Mouse (Mus musculus): Measurements from ENCODE around the gene Clip1.

DNA sequence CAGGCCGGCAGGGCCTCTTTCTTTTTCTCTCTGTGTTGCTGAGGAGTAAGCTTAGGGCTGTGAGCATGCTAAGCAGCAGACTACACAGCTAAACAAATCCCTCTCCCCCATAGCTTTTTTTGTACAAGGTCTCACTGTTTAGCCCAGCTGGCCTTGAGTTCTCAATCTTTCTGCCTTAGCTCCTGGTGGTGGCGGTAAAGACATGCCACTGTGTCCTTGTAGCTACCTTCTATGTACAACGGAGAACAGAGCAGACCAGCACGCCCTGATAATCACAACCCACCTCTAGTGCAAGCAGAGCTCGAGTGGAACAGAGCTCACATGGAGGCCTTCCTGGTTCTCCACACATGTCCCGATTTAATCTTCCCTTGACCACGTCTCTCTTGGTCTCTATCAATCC is 155.8 kb downstream of the Clip1 start:
- TF ChIP-seq POLR2A (IDR thresholded peaks at IDR 0.05; ENCODE audit: low read depth, low read length) (no peak), CTCF (IDR thresholded peaks at IDR 0.05; ENCODE audit: borderline replicate concordance, insufficient read depth, low read length) (no peak)

All from embryonic fibroblast, embryonic 13.5 days (primary cell).